Mouse (Mus musculus) thymus, adult 18-20 months (tissue): ENCODE measurements around the gene Pigm.

Experiments
- DNase-seq, 2 experiments: peaks; one replicate each; pipeline ENCODE4 v3.0.0; 2022; ENCODE audit warnings: mixed read lengths in 2 of 2

Pigm gene

GRCm38 (mm10) chr1:172414231-172414585 is 37.9 kb downstream of the Pigm start:
- DNase-seq = no peak

- no peak for DNase-seq
These were observed 38.7 kb downstream of the Pigm start for GRCm38 (mm10) chr1:172415061-172415460.

GRCm38 (mm10) chr1:172418173-172418572 is 41.8 kb downstream of the Pigm start:
- no peak for DNase-seq

- DNase-seq = no peak
These were observed 42.3 kb downstream of the Pigm start for GRCm38 (mm10) chr1:172418642-172419041.

- DNase-seq = no peak
These were observed 43.8 kb downstream of the Pigm start for GRCm38 (mm10) chr1:172420181-172420580.

- DNase-seq = no peak
These were observed 47.0 kb downstream of the Pigm start for GRCm38 (mm10) chr1:172423393-172423792.

GRCm38 (mm10) chr1:172426419-172426818 is 50.1 kb downstream of the Pigm start:
- no peak for DNase-seq

GRCm38 (mm10) chr1:172427841-172428240 is 51.5 kb downstream of the Pigm start:
- no peak for DNase-seq

GRCm38 (mm10) chr1:172428614-172429013 is 52.3 kb downstream of the Pigm start:
- no peak for DNase-seq

GRCm38 (mm10) chr1:172430731-172431220 is 54.4 kb downstream of the Pigm start:
- no peak for DNase-seq

GRCm38 (mm10) chr1:172431836-172432586 is 55.7 kb downstream of the Pigm start:
- DNase-seq = no peak

GRCm38 (mm10) chr1:172432587-172432955 is 56.2 kb downstream of the Pigm start:
- no peak for DNase-seq

- DNase-seq = no peak
These were observed 56.9 kb downstream of the Pigm start for GRCm38 (mm10) chr1:172433012-172433850.
